Mouse (Mus musculus) kidney, postnatal 25 days (tissue): Measurements from ENCODE around the gene Cdk19.
"Not testable (repeated sequence)": the region's sequence is repeated elsewhere in the genome, so short reads cannot be mapped to it uniquely, and the experiment has no call there.

ENCODE experiments used
- DNase-seq, 2 experiments: peaks; one replicate each; pipeline ENCODE4 v3.0.0; 2021; ENCODE audit warnings: mixed read lengths in 2 of 2

The Cdk19 gene

DNA sequence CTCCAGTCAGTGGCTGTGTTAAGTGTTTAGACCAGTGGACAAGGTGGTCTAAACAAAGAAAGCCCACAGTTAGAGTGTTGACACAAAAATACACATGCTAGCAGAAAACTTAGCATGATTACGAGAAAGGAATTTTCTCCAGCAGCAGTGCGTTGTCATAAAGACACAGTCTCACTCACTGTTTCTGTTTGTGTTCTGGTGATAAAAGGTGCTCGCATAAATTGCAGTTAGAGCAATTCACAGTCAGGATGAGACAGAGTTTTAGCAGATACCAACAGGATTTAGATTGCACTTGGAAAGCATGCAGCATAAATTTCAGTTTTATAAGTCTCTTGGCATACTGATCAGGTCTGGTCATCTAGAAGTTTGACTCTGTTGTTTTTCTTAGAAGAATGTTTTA is 59.5 kb downstream of the Cdk19 start:
- DNase-seq: no peak

DNA sequence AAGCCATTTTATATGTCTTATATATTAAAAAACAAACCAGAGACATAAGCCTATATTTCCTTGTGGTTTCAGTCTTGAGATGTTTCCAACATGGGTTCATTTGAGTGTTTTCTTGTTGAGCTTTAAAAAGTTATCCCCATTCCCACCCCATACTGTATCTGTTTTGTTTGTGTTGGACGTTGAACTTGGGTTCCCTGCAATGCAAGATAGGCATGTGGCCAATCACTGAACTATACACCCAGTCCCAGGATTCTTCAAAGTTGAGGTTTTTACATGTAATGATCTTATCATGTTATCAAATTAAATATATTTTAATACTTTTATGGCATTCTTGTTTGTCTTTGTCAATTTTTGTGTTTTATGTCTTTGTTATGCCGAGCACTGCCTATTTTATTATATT is 60.0 kb downstream of the Cdk19 start:
- DNase-seq: no peak

DNA sequence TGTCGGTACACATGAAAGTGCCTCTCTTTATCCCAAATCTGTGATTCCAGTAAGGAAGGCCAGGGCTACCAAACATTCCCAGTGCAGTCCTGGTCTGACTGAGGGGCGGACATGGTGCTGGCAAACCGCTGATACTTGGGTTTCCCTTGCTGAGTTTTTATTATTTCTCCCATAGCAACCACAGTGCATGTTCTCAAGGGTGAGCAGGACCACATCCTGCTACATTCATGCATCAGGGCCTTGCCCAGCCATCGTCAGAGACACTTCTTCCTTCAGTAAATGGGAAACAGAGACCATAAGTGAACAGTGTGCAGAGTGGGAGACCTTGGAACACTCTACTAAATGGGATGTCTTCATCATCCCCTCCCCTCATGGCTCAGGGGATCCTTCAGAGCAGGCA is 60.9 kb downstream of the Cdk19 start:
- no peak for DNase-seq

DNA sequence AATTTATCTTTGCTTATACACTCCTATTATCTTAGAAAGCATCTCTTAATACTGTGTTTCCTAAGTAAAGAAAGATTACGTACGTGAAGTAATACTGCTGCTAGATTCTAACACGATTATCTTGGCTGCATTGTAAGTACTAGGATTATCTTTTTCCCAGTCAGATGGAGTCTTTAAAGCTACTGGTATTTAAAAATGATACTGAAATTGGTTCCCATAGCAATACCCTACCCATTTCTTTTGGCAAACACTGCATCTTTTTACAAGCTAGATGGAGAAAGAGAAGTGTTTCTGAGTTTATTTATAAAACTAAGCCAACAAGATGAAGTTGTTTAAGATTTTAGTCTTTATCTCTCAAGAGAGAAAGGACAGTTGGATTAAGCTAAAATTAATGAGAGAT is 67.3 kb downstream of the Cdk19 start:
- no peak for DNase-seq

DNA sequence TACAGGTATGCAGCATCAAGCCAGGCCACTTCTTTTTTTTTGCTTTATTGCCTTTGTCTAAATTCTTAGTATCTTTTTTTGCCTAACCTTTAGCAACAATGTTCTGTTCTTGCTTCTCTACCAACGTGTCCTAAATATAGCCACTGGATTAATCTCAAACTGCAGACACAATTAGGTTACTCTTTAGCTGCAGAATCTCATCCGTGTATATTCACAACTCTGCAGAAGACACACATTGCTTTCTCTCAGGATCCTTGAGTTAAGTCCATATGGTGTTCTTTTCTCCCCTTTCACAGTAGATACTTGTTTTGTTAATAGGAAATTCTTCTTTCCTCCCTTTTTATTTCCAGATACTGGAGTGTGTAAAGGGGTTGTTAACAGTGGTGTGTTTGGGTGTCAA is 70.0 kb downstream of the Cdk19 start:
- DNase-seq: no peak

DNA sequence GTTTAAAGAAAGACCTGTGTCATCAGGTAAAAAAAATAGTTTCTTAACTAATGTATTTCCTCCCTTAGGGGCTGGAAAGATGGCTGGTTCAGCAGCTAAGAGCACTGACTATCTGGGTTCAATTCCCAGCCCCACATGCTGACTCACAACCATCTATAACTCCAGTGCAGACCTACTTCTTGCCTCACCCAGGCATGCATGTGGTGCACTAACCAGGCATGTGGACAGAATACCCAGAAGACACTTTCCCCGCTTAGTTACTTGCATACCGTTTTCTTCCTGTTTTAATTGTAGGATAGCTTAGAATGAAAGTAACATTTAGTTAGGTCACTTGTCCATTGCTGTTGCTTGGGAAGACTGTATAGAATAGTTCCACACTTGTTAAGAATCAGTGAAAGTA is 72.0 kb downstream of the Cdk19 start:
- DNase-seq: no peak

DNA sequence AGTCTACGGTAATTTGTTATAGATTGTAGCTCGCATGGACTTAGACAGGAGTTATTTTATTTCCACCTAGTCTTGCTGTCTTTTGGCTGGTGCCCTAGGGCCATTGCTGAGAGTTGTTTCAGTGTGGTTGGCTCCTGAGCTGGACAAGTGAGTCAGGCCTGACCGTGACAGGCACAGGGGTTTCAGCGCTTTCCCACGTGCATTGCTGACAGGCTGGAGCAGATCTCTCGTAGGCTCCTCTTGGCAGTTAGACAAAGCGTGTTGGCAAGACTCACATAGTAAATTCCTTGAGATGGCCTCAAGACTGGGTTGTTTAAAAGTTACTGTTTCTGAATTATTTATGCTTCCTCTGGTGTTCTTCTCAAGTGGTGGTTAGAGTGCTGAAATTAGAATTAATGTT is 77.6 kb downstream of the Cdk19 start:
- peak; percentile 53 to 74 for DNase-seq

DNA sequence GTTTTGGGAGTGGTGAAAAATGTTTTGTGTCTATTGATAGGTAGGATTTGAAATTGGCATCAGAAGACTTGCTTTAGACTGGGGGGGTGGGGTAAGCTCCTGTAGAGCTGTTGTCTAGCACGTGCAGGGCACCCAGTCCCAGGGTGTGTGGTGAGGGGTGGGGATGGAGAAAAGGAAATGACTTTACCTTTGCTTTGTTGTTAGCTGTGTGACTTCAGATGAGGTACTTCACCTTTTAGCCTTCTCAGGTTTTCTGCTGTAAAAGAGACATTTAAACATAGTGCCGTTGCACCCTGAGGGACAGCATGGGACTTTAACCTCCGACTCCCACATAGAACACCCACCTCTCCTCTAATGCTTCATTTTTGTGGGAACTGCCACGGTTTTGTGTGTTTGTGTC is 80.5 kb downstream of the Cdk19 start:
- no peak for DNase-seq

DNA sequence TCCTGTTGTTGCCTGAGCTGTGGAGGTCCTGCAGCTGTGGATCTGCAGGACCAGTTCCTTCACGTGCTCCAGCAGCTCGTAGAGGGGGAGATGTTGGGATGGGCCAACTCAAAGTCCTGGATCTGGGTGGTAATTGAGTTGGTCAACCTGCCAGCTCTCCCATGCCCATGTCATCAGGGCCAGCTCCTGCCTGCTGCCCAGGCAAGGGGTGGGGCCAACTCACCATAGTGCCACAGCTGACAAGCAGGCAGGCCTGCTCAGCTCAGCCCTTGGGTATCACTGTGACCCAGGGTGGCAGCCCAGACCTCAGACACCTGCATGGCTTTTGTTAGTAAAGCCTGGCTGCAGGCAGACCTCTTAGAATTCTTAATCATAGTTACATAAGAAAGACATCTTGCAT is 81.3 kb downstream of the Cdk19 start:
- peak in 1 of 2 experiments; percentile 58 for DNase-seq

DNA sequence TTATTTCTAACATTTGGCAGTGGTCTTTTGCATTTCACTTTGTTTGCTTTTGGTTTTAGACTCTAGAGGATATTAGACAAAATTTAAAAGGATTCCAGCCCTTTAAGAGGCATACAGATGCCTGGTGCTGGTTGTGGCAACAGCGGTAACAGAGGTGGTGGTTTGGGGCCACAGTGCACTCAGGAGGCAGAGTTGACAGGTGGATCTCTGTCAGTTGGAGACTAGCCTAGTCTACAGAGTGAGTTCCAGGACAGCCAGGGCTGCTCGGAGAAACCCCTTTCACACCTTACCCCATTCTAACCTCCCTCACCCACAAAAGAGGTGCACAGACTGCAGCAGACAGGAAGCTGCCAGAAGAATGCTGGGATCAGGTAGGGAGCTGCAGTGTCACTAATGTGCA is 82.4 kb downstream of the Cdk19 start:
- DNase-seq: no peak

DNA sequence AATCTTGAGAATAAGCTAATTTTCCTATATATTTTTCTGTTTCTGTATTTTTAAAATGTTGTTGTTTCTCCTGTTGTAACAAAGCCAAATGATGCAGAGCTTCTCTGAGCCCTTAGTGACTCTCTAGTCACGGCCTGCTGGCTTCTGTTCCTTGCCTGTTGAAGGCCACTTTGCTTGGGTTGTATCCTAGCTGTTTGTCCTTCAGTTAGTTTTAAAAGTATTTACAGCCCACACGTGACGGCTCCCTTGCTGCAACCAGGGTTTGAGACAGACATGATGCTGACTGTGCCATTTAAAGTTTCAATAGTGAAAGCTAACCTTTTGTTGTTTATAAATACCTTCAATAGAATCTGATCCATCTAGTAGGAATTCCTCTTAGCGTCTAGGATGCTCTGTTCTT is 83.3 kb downstream of the Cdk19 start:
- DNase-seq: no peak

DNA sequence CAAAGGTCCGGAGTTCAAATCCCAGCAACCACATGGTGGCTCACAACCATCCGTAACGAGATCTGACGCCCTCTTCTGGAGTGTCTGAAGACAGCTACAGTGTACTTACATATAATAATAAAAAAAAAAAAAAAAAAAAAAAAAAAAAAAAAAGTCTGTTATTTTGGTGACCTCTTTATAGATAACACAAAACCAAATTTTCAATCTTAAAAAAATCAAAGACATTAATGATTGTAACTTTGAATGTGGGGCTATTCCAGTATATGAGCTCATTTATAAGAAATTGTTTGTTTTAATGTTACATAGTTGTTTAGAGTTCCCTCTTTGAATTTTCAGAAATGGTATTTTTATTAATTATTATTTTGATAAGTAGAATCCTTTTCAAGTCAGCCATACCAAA is 85.1 kb downstream of the Cdk19 start:
- not testable (repeated sequence) for DNase-seq

DNA sequence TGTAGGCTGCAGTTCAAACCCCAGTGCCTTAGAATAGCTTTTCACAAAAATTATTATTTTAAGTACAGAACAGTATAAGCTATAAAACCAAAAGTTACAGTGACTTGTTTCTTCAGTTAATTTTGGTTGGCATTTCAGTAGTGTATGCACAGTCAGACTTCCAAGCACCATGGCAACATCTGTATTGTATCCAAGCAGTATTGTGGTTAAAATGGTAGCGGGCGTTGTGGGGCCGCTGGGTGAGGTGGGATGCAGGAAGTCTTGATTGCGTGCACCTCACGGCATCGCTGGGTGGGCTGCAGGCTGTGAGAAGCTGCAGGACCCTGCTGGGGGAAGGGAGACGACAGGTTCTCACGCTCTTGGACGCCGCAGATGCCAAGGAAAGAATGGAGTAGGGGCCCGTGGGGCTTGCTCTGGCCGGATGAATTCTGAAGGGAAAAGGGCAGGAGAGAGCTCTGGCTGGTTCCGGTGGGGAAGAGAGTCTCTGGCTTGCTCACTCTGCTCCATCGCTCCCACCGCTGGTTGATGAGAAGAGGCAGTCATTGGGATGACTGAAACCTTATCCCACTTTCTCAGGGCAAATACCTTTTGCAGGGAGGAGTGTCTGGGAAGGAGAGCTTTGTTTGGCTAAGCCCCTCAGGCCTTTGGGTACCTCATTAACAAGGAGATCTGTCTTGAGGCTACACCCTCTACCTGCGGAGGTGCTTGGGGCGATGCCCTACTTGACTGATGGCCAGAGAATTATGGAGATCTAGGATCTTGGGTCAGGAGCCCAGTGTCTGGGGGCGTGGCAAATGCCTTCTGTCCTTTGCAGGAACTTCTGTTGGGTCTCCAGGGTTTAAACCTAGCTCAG is 86.1 kb downstream of the Cdk19 start:
- peak in 1 of 2 experiments; percentile 42 for DNase-seq

DNA sequence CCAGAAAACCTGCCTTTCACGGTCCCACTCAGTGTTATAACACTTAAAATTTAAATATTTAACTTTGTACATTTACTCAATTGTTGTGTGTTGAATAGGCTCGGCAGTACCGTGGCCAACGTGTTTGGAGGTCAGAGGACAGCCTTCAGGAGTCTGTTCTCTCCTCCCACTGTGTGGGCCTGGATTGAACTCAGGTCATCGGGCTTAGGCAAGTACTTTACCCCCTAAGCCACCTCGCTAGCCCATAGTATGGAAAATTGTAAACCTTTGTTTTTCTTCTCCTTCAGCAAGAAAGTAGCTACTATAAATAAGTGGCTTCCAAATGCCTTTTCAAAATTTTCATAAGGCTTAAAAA is 86.7 kb downstream of the Cdk19 start:
- DNase-seq: peak; percentile 18 to 57

DNA sequence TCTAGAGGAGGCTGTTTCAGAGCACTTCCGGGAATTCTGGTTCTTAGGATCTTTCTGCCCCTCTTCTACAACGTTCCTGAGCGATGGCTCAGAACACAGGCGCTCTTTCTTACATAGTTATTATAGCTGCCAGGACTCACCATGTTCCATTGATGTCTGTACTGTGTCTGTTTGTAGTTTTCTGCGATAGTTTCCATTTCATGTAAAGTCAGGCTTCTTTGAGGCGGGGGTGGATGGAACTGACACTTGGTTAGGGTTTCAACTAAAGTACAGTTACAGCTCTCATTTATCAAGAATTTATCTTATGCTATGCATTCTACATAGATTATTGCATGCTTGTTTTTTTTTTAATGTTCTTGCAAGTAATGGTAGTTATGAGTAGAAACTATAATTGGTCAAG is 89.3 kb downstream of the Cdk19 start:
- DNase-seq: no peak

DNA sequence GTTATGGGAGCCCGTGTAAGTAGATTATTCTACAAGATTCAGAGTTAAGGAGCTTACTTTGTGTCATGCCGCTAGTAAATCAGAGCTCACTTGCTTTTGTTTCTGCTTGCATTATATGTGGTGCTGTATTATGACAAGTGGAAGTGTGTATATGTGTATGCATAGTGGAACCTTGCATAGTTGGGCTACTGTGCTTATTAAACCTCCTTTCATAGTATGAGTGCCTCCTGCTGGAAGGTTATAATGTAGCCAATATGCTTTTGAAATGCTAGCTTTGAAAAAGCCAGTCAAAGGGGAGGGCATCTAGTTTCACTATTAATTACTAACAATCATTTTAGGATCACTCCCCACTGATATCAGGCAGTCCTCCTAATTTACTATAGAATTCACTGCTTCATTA is 89.7 kb downstream of the Cdk19 start:
- no peak for DNase-seq

DNA sequence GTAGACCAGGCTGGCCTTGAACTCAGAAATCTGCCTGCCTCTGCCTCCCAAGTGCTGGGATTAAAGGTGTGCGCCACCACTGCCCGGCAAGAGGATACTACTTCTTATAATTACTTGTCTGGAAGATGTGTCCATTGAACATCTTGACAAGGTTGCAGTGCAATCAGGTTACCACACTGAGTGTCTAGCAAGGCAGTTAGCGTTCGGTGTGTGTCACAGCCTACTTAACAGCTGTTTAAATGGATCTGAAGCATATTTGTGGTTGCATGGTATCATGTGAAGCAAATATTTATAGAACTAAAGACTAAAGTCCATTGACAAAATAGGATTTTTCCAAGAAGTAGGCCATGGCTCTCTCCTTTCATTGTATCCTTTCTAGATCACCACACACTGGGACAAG is 90.8 kb downstream of the Cdk19 start:
- DNase-seq: no peak

DNA sequence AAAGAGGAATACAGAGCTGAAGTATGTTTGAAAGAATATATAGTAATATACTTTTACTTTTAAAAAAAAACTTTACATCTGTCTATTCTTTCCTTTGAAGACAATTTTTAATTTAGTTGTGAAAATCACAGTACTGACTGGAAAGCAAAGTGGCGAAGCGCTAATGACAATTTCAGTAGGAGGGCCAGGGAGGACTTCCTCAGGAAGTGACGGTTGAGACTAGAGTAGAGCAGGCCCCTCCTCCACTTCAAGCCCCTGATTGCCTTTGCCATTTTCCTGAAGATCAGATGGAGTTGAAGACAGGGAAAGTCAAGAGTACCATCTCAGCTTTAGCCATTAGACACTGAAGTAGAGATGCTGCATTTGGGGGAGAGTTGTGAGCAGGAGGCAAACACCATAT is 92.6 kb downstream of the Cdk19 start:
- DNase-seq: no peak

DNA sequence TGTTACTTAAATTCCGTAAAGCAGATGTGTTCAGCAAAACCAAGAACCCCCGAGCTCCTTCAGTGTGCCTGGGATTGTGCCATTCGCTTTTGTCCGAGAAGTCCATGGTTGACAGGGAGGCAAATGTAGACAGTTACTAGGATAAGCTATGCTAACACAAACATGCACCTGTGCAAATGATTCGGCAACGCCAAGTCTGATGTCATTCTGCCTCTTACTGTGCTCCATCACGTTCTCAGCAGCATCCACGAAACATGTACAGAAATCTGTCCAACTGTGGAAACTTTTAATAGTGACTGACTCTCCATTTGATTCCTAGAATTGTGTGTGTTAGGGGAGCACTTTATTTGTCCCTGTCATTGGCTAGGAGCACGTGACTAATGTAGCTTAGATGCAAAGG is 93.0 kb downstream of the Cdk19 start:
- no peak for DNase-seq

DNA sequence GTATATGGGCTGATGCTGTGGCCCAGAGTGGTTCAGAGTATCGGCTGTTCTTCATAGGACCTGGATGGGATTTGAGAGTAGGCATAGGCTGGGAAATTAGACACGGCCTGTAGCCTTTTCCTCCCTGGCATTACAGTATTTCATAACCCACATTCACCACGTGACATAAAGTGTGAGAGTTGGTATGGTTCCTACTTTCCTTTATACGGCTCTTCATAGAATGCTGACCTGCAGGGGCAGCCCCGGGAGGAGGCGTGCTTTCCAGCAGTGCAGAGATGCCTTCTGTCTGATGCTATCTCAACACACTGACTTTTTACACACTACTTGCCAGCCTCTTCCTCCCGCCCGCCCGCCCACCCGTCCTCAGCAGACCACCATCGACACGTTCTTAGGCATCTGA is 96.0 kb downstream of the Cdk19 start:
- DNase-seq: no peak

DNA sequence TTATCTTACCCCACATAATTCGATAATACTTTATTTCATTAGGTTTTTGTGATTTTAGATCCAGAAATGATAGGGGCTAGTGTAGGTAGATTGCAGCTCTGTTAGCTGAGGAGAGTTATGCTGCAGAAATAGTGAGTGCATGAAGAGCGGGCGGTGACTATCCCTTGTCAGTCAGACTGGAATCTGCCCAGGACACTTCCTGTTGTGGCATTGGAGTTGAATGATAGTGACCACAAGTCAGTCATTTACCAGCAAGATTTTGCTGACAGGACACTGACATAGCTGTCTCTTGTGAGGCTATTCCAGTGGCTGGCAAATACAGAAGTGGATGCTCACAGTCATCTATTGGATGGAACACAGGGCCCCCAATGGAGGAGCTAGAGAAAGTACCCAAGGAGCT is 97.8 kb downstream of the Cdk19 start:
- DNase-seq: no peak

DNA sequence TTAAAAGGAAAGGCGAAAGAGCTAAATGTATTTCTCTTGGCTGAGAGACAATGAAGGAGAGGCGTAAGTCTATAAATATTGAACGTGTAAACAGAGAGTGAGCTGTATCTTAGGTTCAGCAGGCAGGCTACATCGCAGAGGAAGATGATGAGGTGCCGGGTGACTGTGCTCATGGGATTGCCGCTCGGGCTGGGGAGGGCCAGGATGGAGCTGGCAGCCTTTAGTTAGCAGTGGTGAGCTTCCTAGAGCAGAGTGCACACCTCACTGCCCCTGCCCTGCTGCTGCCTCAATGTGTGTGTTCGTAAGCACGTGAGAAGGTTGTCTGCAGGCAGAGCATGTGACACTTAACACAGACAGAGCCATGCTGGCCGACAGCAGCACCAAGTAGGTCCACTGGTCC is 101.4 kb downstream of the Cdk19 start:
- DNase-seq: no peak

DNA sequence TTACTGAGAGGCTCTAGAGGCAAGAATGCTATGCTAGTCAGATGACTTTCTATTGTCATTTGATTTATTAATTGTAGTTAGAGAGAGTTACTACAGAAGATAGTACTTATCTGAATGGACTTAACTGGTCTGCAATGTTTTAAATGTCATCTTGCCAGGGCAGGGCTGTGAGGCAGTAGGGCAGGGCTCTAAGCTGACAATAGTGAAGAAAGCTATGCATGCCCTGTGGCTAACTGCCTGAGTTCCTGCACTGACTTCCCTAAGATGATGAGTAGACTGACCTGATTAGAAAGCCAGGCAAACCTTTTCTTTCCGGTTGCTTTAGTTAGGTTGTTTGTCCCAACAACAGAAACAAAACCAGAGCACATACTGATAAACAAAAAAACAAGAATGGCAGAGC is 102.7 kb downstream of the Cdk19 start:
- no peak for DNase-seq

DNA sequence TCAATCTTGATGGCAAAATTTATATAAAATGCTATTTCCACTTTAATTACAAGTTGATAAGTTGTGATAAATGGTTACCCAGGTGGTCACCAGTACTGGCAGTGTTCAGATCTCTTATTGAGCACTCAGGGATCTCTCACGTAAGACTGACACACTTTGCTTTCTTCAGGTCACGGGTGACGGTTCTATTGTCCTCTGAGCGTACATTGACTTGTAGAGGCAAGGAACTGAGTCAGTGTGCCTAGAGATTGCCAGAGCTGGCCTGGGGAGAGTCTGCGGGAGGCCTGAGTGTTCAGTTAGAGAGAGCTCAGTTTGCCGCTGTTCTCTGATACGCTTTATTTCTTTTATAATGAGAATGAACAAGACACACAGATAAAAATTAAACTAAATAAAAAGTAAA is 104.0 kb downstream of the Cdk19 start:
- DNase-seq: no peak

DNA sequence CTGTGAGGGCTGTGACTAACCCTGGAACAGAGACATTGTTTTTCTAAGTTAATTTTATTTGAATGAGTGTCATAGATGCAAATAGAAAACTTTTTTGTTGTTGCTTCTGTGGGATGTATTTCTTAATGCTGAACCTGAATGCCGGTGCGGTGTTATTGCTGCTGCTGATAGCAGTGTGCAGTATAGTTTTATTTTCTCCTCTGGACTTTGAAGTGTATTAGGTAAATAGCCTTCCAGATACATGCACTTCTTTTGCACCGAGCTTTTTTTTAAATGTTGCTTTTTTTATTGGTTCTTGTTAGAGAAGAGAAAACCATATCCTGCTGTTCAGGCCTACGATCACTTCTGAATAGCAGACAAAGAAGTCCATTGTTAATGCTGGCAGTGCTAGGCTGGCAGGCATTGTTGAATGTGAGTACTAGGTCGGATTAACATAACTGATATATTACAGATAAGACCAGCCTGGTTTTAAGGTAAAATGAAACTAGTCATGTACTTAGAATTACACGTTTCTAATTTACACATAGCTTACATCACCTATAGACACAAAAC is 104.5 kb downstream of the Cdk19 start:
- DNase-seq: no peak
